Mouse (Mus musculus) MEL-GATA-1-ER (cell line): Measurements from ENCODE around the gene Meis1.

Experiments used
- DNase-seq: peaks from one replicate; pipeline ENCODE4 v3.0.0-alpha.2; 2012; ENCODE audit warnings: low read depth; ENCODE audit errors: extremely low read depth

Meis1 gene

DNA sequence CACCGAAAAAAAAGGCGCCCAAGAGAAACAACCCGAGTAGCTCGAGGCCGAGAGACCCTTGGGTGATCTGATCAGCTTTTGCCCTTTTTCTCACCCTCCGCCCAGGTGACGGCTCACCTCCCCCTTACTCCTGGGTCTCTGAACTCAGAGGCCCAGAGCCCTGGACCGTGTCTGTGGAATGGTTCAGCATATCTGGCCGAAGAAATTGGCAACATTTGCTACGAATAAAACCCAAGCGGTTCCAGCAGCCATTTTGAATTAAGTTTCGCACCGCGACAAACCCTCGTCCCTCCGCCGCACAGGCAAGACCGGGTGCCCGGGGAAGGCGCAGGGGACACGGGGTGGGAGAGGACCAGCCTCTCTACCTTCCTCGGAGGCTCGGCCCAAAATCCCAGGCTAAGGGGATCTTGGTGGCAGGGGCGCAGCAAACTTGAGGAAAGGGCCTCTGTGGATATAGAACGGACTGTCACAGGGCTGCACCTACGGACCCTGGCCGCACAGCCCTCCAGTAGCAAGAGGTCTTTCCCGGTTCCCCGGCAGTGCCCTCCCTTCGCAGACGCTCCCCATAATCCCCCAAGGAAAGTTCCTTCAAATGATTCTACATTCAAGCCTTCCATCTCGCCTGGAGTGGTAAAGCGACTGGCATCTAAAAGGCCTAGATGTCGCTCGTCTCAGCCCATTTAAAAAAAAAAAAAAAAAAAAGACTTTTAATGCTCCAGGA, 4.2 kb downstream of the Meis1 start:
- no peak for DNase-seq

DNA sequence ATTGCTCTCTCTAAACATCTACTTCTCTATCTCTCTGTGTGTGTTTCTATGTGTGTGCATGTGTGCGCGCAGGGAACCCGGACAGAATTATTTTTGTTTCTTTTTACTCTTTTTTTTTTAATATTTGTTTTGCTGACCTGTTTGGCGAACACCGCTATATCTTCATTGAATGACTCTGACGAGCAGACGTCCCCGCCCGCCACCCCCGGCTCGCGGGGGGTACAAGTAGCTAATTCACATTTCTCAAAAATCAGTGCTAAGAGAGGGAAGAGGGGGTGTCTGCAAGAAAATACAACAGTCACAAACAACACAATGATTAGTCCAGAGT, 4.7 kb downstream of the Meis1 start:
- no peak for DNase-seq

DNA sequence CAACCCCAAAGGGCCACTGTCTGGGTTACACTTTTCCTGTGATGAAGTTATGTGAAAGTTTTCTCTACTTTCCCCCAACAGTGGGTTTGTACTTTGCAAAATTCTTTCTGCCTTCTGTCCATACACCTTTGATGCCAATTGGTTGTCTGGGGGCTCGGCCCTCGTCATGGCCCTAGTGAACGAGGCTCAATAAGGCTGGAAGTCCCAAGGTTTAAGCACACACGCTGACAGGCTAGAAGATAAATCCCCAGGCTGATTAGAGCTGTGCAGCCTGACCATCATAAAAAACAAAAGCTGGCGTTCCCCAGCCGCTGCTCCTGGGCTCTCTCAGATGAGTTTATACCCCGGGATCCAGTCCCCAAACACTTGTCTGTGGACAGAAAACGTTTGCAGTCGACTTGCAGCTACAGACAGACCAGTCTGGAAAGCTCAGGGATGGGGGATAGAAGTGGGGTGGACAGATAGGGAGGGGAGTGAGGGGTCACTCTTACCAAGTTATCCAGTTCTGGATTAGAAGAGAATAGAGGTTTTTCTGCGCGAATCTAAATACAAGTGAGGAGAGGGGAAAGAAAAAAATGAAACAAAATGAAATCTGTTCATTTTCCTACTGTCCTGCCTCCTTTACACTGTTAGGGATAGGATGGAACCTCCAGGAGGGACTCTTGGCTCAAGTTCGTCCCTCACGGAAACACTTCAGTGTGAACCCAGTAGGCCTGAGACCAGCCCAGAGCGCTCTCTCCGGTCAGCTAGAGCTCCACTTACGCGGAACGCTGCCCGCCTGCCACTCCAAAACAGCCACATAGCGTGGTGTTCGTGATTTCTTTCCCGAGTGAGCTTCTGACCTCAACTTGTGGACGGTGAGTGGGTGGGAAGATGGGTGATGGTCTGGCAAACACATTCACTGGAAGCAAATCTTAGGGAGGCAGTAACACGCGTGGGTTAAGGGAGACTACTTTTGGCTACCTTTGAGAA, 5.4 kb downstream of the Meis1 start:
- DNase-seq = no peak

DNA sequence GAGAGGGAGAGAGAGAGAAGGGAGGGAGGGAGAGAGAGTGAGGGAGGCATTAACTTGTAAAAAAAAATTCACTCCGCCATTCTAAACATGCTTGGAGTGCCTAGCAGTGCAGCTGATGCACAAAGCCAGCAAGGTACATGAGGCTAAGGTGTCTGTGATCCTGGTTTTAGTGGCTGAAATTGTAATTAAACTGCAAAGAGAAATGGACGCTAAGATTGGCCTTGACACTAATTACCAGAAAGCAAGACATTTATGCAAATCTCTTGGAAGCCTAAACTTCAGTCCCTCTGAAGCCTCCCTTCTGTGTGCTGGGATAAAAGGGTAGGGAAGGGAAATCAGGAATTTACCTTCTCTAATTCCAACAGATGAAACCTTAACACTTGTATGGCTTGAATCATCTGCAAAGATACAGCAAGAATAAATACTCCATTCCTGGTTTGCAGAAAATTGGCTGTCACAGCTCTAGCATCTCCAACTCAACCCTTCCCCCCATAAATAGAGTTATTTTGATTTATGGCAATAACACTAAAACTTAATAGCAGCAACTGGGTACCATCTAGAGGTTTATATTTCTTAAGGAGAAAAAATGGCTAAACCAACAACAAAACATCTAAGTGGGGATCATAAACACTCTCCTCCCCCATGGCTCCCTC, 6.2 kb downstream of the Meis1 start:
- no peak for DNase-seq

DNA sequence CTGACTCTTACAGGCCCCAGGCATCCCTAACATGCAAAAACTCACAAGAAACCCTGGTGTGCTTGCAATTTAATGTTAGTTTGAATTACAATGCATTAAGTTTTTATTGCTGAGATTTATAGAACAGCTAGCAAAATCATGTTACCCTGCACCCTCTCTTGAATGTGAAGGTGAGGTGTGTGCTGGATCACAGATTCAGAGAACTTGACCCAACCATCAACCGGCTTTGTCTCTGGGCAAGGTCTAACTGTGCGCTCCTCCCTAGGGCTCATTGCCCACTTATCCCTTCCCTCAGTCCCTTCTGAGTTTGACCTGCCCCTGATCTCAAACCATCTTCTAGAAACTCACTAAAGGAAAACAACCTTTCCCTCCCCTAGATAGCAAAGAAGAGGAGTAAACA, 6.8 kb downstream of the Meis1 start:
- no peak for DNase-seq

DNA sequence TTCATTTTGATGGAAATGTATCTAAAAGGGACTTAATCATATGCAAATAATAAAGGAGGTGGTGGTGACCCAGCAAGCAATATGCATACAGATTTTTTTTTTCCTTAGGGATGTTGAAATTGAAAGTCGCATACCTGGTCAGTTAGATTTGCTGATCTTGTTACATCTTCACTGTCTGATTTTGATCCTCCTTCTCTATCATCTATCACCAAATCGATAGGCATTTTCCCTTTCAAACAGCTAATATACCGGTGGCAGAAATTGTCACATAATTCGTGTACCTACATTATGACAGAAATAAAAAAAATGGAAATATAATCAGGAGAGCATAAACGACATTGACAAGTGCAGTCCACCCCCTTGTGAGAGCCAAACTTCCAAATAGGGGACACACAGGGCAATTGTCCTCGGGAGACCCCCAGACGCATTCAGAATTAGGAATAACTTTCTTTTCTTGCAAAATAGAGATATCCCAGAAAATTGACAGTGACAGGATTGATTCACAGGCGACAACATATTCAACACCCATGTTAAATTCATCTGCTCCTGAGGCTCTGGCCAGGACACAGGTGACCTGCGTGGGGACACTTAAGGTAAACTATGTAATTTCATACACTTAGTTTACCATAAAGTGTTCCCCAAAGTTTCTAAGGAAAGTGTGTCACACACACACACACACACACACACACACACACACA, 7.5 kb downstream of the Meis1 start:
- DNase-seq = no peak

DNA sequence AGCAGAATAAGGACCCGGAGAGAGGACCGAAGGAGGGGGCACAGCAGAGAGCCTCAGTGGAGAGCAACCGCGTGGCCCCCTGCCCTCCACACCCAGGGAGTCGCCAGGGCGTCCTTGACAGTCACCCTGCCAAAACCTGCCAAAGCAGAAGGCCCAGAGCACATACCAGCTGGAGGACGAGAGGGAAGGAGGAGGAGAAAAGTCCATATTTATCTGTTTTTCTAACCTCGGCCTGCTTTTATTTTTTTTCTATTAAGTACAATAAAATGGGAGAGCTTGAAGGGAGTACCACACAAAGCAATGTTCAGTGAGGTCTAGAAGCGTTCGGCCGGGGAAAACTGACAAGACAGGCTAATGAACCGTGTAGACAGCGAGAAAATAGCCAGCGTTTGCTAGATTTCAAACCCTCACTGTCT, 8.4 kb downstream of the Meis1 start:
- DNase-seq = no peak

DNA sequence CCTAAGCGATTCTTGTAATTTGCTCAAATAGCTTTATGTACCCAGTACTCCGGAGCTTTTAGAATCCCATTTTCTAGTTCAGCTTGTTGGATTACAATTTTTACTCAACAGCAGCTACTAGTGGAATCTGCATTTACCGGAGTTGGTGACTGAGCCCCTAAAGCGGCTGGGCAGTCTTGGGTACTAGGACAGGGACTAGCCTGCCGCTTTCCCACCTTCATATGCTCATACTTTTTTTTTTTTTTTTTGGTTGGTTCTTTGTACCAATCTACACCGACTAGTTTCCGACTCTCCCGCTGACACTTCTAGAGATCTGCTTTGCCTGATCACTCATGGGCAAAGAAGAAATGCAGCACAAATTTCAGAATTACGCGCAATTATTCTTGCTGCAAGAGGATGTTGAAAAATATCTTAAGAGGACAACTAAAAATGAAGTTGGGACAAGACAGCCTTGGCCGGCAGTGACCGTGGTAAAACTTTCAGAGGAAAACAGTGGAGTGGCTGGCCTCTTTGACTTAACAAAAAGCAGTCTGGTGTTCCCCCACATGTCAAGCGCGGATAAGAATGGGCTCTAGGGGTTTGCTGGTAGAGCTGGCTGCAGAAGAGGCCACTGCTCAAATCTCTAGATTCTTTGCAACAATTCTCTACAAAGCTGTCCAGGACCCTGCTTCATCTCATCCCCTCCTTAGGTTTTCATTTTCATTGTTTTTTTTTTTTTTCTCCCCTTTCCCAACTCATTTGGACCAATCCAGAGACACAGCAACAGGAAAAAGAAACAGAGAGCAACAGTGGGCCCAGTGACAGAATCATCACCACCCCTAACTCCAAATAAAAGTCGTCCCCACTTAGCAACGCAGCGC, 9.0 kb downstream of the Meis1 start:
- no peak for DNase-seq

DNA sequence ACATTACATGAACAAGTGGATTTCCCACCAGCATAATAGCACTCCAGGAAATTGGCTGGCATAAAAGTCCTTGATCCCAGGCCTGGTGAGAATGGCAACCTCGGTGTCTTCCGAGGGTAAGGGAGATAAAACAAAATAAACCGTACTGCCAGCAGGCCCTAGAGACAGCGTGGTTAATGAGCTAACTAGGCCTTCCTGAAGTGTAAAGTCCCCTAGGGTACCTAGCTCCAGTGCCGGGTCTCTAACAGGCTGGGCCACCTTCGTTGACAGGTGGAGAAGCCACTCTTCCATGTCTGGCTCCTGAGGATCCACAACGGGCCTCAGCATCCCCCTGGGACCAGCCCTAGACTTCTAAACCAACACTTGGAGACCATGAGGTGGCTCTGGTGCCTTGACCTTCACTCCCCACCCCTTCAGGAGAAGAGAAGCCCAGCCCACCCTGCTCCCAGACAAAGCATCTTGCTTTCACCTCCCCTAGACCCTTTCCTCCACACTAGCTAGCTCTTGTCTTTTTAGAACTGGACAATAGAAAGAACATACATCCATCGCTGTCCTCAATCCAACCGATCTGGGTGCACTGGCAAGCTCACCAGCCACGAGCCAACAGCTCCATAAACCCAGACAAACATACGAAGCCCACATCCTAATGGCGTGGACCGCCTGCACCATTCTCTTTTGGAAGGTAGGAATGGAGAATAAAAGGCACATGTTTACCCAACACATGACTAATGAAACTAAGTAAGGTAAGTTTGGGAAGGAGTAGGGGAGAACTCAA, 10.0 kb downstream of the Meis1 start:
- no peak for DNase-seq

DNA sequence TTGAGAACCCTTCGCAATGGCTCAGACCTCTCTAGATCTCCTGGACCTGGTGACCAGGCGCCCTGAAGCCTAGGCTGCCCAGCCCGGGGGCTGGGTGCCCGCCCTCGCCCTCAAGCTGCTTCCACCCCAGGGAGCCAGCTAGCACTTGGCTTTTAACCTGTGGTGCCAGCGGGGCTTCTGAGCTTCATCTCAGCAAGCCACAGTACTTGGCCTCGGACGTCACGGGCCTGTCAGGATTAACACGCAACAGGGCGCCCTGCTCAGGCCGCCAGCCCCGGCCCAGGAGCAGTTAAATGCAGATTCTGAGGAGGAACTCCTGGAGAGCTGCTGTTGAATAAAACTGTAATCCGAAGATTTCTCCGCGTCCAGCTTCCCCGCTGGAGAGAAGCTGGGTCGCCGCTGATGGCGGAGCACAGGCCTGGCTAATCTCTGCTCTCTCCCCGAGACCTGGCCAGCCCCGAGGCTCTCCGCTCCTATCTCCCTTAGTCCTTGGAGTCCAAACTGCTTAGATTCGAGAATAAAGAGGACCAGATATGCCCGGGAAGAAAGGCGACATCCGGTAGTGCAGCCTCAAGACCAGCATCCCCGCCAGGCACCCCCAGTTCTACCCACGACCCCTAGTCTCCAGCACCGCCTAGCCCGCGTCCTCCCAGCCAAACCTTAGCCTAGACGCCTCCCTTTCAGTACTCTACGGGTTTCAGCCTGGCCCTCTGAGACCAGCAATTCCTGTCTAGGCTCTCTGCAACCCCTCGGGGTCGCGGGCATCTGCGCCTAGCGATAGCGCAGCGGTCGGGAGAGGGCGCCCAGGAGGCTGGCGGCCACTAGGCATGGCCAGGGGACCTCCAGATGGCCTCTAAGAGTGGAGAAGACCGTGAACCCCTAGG, 11.0 kb downstream of the Meis1 start:
- no peak for DNase-seq

DNA sequence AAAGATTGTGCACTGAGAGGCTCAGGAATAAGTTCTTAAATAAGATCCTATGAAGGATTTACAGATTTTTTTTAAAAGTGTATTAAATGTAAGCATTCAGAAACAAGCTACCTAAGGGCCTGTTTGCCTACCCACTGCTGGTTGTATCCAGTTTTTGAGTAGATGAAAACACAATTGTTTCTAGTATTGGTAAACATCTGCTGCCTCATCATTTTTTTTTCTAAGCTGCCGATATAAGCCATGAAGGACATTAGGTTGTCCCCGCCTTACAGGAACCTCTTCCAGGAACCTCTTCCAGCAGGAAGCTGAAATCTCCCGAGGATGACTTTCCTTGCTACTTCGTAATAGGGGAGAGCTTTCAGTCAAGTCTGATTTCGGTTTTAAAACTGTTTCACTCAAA, 11.7 kb downstream of the Meis1 start:
- DNase-seq = no peak

DNA sequence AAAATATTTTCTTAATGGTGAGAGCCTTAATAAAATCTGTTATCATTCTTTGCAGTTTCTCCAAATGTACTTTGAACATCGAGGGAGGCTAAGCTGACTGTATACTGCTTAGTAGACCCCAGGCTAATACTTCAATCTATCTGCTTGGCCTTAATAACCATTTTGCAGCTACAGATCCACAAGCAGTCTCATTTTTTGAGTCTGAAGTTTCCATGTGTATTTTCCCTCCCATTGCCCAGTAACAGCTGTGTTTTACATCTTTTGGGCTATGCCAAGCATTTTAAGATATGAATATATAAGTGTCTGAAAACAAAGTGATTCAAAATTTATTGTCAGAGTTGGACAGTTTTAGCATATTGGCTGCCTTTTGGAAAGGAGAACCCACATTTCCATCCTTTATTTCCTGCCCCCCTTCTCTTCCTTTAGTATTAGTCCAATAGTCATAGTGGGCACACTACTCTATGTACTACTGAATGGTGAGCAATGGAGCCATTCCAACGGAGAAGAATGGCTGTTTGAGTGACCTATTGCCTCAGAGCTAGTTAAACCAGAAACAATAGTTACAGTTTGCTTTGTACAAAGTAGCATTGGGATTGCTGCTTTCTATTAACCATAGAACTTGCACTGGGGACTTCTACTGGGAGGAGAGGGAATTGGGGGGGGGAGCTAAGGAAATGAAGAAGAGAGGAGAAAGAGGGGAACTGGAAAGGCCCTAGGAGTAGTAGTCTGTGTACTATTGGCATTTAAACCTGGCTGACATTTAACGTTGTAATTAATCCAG, 12.7 kb downstream of the Meis1 start:
- no peak for DNase-seq

DNA sequence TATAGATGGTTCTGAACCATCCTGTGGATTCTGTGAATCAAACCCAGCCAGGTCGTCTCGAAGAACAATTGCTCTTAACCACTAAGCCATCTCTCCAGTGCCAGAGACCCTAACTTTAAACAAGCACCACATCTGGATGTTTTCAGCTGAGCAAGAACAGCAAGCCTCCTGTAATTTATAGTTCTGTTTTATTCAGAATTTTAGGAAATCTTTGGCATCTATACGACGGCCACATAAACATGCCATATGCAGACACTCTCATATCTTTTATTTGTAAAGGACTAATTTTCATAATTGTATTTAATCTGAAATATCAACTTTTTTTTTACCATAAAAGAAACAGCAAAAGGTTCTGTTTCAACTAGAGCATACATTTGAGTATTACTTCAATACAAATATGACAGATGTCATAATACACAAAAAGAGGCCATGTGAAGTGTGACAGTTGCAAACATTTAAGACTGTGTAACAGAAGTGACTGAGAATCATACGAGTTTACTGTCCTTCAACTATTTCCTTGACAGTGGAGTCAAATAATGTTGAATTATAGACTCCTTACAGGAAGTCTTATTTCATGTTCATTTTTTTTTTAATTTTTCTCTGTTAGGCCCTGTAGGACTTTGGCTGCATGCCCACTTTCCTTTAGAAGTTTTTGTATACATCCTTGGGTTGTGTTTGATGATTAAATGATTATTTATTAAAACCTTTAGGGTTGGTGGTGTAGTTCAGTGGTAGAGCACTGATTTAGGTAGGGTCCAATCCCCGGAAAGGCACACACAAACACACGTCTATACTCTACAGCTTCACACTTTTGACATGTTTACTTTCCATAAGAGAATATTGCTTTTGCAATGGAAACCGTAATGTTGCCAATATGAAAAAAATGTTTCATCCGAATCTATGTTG, 13.5 kb downstream of the Meis1 start:
- no peak for DNase-seq

DNA sequence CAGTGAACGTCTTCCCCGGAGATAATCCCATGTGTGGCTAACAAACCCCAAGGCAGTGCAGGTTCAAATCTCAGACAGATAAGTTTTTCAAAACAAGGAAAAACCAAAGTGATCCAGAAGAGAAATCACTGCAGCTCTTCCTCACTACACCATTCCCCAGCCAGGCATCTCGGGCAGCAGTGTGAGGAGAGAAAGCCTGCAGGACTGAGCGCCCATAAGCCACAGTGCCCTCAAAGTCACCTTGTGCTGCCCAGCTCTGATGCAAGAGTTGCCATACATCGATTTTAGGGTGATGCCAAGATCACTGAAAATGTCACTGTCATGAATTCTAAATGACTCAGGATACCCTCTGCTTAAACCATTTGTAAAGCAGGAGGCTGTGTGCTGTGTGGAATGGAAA, 15.7 kb downstream of the Meis1 start:
- DNase-seq = no peak

DNA sequence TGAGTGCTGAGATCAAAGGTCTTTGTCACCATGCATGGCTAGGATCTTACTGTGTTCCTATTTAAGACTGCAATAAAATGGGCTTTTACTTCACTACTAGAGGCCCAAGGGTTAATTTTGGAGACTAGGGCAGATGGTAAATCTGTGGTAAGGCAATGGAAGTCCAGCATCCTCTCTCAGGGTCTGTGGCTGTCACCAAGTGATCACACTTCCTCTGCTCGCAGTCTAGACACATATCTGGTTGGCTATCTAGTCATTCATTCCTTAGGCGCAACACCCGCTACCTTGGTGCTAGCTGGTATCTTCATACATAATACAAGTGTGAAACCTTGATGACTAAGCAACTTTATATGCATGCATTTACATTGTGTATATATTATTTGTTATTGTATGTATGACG, 22.0 kb downstream of the Meis1 start:
- no peak for DNase-seq

DNA sequence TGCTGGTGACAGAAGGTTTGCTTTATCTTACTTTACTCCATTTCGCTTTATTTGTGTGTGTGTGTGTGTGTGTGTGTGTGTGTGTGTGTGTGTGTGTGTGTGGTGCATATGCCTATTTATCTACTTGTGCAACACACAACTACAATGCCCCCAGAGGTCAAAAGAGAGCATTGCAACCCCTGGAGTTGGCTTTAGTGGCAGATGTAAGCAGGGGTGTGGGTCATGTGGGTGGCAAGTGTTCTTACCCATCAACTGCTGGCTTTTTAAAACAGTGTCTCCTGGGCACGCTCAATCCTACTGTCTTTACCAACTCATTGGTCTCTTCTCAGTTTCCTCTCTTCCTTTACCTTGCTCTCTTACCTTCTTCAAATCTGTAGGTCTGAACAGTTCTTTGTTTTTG, 22.5 kb downstream of the Meis1 start:
- no peak for DNase-seq

DNA sequence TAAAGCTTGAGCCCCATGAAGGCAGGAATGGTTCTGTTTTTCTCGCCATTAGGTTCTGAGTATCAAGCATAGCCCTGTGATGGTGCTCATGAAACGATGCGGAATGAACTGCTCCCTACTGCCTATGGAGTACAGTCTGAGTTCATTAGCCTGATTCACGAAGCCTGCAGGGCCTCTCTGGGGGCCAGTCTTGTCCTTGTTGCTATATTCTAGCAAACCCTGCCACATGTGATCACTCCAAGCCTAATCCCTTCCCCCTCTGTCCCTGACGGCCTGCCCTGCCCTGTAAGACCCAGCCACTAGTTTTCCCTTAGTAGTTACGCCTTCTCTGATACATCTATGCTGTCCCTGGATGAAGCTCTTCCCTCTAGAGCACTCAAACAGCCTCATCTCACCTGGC, 26.0 kb downstream of the Meis1 start:
- no peak for DNase-seq
